Mouse (Mus musculus): ENCODE data around the gene Myo16. TPM values are rescaled to one million over a fixed set of nuclear protein-coding genes. Genes with fewer than 3 reads are reported as not detected.

Gene Myo16
- 3.9 and 5.1 TPM in 2 replicates for polyA plus RNA-seq (2015; fragmentation: Nextera tagmentation; extraction: Ambion mirVana)

DNA sequence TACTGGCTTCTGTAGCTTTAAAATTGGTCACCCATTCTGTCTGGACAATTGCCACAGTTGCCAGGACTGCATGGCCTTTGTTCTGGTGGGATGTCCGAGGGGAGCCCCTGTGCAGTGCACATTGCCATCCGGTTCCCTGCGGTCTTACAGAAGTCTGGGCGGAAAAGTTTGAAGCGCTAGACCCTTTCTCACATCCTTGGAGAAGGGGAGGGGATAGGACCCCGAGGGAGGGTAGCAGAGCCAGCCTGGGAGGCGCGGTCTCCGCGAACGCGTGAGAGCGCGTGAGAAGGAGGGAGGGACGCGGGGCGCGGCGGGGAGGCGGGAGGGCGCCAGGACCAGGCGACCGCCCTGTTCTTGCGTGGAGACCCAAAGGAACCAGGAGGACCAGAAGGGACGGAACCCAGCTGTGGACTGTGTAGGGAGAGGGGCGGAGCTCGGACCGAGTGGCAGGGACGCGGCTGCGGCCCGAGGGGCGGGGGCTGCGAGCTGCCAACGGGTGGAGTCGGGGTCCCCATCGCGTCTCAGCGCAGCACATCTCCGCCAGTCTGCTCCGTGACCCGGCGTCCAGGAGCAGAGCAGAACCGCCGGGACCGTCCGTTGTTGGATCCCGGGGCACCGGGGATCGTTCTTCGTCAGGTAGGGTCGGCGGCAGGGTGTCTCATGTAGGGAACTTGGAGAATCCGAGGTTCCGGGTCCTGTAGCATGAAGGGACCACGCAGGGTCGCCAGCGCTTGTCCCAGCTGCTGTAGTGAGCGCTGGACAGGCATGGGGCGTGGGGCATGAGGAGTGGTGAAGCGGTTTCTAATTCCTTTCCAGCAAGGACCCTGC, at the start of gene Myo16:
TSS of gene Myo16 (plus strand) at position 301 of the 828 bp plus-strand sequence.
- peak within 1 kb of the TSS; percentile 67 for H3K4me2 ChIP-seq
- H3K9ac ChIP-seq, result peak within 1 kb of the TSS; percentile 79
- H3K9me3 ChIP-seq, result no peaks in the 10 kb centered on the region
- H3K27ac ChIP-seq (replicated peaks), result peak within 1 kb of the TSS; percentile 76
- H3K36me3 ChIP-seq, result no peaks in the 10 kb centered on the region
- under 1% methylated on average over 54 of the region's 61 CpGs for WGBS
- peak; percentile 92 for ATAC-seq (ENCODE audit: low read depth)
- H3K27me3 ChIP-seq, result peaks cover 56% of the 10 kb centered on the region
- H3K4me1 ChIP-seq (replicated peaks), result peaks cover 39% of the 10 kb centered on the region
- peak within 1 kb of the TSS; percentile 69 for H3K4me3 ChIP-seq

DNA sequence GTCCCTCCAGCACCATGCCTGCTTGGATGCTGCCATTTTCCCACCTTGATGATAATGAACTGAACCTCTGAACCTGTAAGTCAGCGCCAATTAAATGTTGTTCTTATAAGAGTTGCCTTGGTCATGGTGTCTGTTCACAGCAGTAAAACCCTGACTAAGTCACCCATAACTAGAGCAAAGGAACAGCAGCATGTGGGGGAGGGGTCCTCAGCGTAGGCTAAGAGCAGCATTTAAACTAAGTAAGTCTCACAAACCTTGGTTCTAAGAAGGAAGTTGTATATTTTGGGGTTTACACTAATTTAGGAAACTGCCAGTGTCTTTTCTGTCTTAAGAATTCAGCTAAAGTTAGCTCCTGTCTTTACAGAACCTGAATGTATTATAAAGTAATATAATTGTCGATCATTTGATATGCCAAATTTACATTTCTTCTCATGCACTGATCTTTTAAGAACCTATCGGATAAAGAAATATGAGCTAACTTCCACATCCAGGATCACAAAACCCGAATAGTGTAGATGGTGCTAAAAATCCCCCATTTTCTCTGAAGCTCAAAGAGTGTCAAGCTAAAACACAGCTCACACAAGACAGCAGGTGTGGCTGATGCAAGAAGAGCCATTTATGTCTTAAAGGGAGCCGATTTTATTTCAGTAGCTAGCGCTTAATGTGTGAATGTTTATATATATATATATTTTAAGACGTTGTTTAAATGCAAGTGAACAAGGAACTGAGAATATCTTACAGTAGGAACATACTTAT, 45.0 kb upstream of the Myo16 start:
- H3K4me2 ChIP-seq, result no peak overlapping the region
- no peak overlapping the region for H3K9ac ChIP-seq
- no peaks in the 10 kb centered on the region for H3K36me3 ChIP-seq
- no peak overlapping the region for H3K27ac ChIP-seq (replicated peaks)
- no peak overlapping the region for H3K4me3 ChIP-seq
- WGBS, result 85% methylated on average over 8 of the region's 8 CpGs
- 0 out of 2 replicates have a peak, but pooled peaks cover 6% of the 10 kb centered on the region for H3K4me1 ChIP-seq (replicated peaks)
- H3K27me3 ChIP-seq, result no peaks in the 10 kb centered on the region
- ATAC-seq (ENCODE audit: low read depth), result no peak
- no peaks in the 10 kb centered on the region for H3K9me3 ChIP-seq

DNA sequence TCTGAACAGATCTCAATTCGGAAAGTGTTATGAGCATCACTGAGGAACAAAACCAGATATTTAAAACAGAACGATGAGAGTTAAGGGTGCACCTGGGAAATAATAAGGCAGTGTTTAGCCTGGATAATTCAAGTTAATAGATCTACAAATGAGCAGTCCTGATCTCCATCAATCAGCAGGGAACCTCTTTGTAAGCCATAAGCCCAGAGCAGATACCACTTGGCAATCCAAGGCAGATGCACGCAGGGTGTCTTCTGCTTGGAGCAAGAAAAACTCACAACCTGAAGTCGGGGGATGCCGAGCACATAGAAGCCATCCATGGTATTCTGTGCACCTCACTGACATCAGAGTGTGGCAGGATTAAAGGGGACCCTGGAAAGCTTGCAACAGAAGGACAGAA, 31.0 kb upstream of the Myo16 start:
- peak overlapping the region; percentile 81 for H3K27ac ChIP-seq (replicated peaks)
- no peaks in the 10 kb centered on the region for H3K27me3 ChIP-seq
- peak; percentile 84 for ATAC-seq (ENCODE audit: low read depth)
- peaks cover 21% of the 10 kb centered on the region for H3K4me1 ChIP-seq (replicated peaks)
- no peaks in the 10 kb centered on the region for H3K36me3 ChIP-seq
- H3K4me3 ChIP-seq, result no peak overlapping the region
- H3K9ac ChIP-seq, result no peak overlapping the region
- WGBS, result 54% methylated on average over 5 of the region's 5 CpGs
- H3K4me2 ChIP-seq, result peak overlapping the region; percentile 14; the same call in 1 of the 2 replicates
- no peaks in the 10 kb centered on the region for H3K9me3 ChIP-seq

DNA sequence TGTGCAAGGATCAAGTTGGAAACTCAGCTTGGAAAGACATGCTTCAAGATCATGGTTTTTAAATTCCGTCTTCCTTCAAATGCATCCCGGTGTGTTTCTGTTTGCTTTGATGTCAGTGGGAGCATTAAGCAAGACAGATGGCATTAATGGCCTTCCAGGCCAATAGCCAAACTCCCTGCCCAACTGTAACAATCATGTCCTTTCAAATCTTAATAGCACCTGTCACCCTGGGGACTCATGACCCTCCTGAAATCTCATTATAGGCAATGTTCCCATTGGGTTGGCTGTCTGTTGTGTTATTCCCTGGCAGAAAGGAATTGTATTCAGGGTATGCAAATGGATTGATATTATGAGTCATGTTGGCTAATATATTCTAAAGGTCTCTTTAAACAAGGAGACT, 30.3 kb upstream of the Myo16 start:
- peak overlapping the region; percentile 14; the same call in 1 of the 2 replicates for H3K4me2 ChIP-seq
- peak; percentile 81 for ATAC-seq (ENCODE audit: low read depth)
- no peaks in the 10 kb centered on the region for H3K36me3 ChIP-seq
- WGBS, result 31% methylated on average over 2 of the region's 2 CpGs
- H3K27me3 ChIP-seq, result no peaks in the 10 kb centered on the region
- H3K9me3 ChIP-seq, result no peaks in the 10 kb centered on the region
- peaks cover 21% of the 10 kb centered on the region for H3K4me1 ChIP-seq (replicated peaks)
- no peak overlapping the region for H3K9ac ChIP-seq
- H3K4me3 ChIP-seq, result no peak overlapping the region
- peak overlapping the region; percentile 81 for H3K27ac ChIP-seq (replicated peaks)

DNA sequence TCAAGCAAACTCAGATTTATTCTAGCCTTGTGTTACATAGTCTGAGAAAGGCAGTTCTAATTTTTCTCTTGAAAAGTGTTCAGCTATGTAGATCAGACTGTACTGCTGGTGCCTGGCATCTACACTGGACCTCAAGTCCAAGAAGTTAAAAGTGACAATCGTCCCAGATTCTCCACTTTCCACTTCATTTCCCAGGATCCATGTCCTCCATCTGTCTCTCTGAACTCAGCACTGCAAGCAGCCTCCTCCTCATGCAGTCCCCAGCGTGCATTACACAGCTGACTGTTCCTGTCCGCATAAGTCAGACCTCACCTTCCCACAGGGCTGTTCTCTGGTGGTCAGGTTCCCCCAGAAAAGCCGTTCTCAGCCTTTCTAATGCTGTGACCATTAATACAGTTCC, 28.0 kb upstream of the Myo16 start:
- Histone ChIP-seq H3K9ac (no peak overlapping the region), H3K4me3 (no peak overlapping the region), H3K4me1 (replicated peaks) (peaks cover 29% of the 10 kb centered on the region), H3K36me3 (no peaks in the 10 kb centered on the region), H3K27ac (replicated peaks) (no peak overlapping the region), H3K9me3 (no peaks in the 10 kb centered on the region), H3K27me3 (no peaks in the 10 kb centered on the region), H3K4me2 (no peak overlapping the region)
- ATAC-seq (ENCODE audit: low read depth), result no peak
- WGBS, result 66% methylated on average over 4 of the region's 4 CpGs

DNA sequence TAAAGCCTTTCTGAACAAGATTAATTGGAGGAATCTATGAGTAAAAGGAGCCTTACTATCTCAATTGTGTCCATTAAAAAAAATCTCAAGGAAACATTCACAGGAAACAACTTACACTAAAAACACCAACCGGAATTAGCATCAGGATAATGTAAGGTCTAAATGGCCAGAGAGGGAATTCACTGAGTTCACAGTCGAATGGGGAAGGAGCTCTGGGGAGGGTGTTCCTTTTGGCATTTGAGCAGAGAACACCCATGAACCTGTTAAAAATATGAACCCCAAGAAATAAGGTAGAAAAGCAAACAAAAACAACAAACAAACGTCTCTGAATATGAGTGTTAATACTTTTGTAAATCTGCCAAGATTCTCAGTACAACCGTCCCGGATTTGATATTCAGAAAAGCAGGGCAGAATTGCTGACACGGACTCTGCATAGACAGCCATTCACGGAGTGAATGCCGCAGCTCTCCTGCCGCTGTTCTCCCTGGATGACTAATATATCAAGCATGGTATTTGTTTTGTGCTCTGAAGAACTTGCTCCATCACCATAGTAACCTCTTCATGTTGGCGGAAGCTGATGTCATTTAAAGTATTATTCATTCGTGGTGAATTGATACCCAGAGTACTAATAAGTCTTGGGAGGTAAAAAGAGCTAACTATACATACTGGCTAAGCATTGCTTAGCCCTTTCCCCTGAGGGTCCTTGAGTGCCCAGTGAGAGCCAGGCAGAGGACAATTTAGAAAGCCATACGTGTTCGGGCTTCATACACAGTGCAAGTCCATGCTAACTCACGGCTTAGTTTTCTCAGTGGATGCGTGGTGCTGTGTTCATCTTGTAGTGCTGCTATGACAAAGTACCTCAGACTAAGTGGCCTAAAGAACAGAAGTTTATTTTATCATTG, 22.9 kb upstream of the Myo16 start:
- Histone ChIP-seq H3K27ac (replicated peaks) (0 out of 2 replicates have a peak overlapping the region, but pooled peaks have one; percentile 14), H3K4me3 (no peak overlapping the region), H3K27me3 (no peaks in the 10 kb centered on the region), H3K4me1 (replicated peaks) (peaks cover 15% of the 10 kb centered on the region), H3K9me3 (0 out of 2 replicates have a peak, but pooled peaks cover 3% of the 10 kb centered on the region), H3K9ac (no peak overlapping the region), H3K4me2 (peak overlapping the region; percentile 30; the same call in 1 of the 2 replicates), H3K36me3 (no peaks in the 10 kb centered on the region)
- 35% methylated on average over 15 of the region's 15 CpGs for WGBS
- ATAC-seq (ENCODE audit: low read depth), result peak; percentile 32; the same call in 1 of the 2 replicates

DNA sequence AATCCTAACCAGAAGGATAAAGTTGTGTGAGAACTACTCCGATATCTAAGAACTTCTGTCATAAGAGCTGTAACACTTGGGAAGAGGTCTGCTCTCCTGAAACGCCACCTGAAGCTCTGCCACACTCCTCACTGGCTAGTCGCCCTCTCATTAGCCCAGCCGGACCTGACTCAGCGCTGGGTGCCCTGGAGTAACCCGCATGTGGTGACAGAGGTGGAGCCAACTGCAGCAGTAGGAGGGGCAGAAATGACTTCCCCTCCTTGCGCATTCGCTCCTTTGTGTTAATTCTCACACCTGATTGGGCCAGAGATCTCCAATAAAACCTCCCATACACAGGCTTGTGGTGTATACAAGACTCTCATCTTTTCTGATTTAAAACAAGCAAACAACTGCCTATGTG, 14.2 kb upstream of the Myo16 start:
- peak; percentile 47; the same call in 1 of the 2 replicates for ATAC-seq (ENCODE audit: low read depth)
- Histone ChIP-seq H3K27ac (replicated peaks) (no peak overlapping the region), H3K9me3 (no peaks in the 10 kb centered on the region), H3K4me2 (no peak overlapping the region), H3K4me1 (replicated peaks) (peaks cover 6% of the 10 kb centered on the region; the same call in 1 of the 2 replicates), H3K4me3 (no peak overlapping the region), H3K9ac (no peak overlapping the region), H3K27me3 (peaks cover 2% of the 10 kb centered on the region; the same call in 1 of the 2 replicates), H3K36me3 (no peaks in the 10 kb centered on the region)
- WGBS, result 35% methylated on average over 8 of the region's 8 CpGs

DNA sequence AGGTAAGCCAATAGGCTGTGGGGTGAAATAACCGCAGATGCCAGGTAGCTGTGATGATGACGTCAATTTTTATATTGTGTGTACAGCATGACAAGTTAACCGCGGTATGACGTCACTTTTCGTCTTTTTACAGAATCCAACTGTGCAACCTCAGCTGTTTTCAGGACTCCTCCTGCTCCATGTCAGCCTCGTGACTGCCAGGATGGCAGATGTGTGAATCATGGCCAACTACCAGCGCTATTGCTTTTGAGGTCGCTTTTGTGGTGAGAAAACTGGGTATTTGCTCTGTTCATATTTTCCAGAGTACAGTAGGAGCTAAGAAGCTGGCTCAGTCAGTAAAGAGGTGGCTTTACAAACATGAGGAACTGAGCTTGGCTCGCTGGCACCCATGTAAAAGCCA, 9.8 kb upstream of the Myo16 start:
- 84% methylated on average over 10 of the region's 10 CpGs for WGBS
- Histone ChIP-seq H3K4me2 (no peak overlapping the region), H3K9ac (no peak overlapping the region), H3K36me3 (no peaks in the 10 kb centered on the region), H3K27me3 (peaks cover 17% of the 10 kb centered on the region), H3K4me3 (no peak overlapping the region), H3K9me3 (no peaks in the 10 kb centered on the region), H3K27ac (replicated peaks) (no peak overlapping the region), H3K4me1 (replicated peaks) (0 out of 2 replicates have a peak, but pooled peaks cover 3% of the 10 kb centered on the region)
- ATAC-seq (ENCODE audit: low read depth), result no peak

DNA sequence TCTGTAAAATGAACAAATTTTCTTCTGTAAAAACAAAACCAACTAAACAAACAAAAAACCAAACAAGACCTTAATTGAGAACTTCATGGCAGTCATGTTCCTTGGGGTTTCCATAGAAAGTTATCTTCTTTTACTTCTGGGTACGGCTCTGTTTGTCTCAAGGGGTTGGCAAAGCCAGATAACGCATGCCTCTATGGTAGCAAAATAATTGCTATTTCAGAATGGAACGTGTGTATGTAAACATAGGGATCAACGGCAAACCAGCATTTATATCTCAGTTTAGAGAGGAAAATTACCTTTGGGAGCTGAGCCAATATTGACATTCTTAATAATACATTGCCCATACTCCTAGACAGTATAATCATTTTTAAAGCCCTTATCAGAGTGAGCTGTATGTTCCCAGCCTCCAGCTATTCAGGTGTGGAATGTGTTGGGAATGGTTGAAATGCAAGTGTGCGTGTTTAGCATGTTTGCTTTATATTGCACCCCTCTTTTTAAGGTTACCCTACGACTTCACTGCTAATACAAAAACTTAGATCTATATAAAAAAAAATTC, 1.9 kb upstream of the Myo16 start:
- H3K27me3 ChIP-seq, result peaks cover 64% of the 10 kb centered on the region
- H3K4me1 ChIP-seq (replicated peaks), result peaks cover 34% of the 10 kb centered on the region
- H3K9me3 ChIP-seq, result no peaks in the 10 kb centered on the region
- no peak overlapping the region for H3K27ac ChIP-seq (replicated peaks)
- no peak overlapping the region for H3K4me2 ChIP-seq
- WGBS, result 77% methylated on average over 6 of the region's 6 CpGs
- H3K36me3 ChIP-seq, result no peaks in the 10 kb centered on the region
- H3K4me3 ChIP-seq, result no peak overlapping the region
- ATAC-seq (ENCODE audit: low read depth), result no peak
- no peak overlapping the region for H3K9ac ChIP-seq

DNA sequence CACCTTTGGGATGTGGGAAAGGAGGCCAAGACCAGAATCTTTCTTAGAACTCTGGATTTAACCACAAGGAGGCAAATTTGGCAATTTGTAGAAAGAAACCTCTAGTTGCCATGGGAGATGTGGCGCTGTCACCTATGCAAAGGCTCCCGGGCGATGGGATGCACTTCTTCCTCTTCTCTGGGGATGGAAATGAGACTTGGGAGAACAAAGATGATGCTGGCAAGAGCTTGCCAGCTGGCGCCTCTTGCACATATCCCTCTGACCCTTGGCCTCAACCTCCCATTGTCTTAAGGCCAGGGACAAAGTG, 681 bp downstream of the Myo16 start:
- H3K36me3 ChIP-seq, result no peaks in the 10 kb centered on the region
- H3K9me3 ChIP-seq, result no peaks in the 10 kb centered on the region
- peak overlapping the region; percentile 67 for H3K4me2 ChIP-seq
- H3K27me3 ChIP-seq, result peaks cover 51% of the 10 kb centered on the region
- peak overlapping the region; percentile 69 for H3K4me3 ChIP-seq
- H3K9ac ChIP-seq, result peak overlapping the region; percentile 79
- 10% methylated on average over 4 of the region's 4 CpGs for WGBS
- H3K4me1 ChIP-seq (replicated peaks), result peaks cover 43% of the 10 kb centered on the region
- ATAC-seq (ENCODE audit: low read depth), result 0 out of 2 replicates have a peak, but pooled peaks have one; percentile 12
- peak overlapping the region; percentile 76 for H3K27ac ChIP-seq (replicated peaks)

DNA sequence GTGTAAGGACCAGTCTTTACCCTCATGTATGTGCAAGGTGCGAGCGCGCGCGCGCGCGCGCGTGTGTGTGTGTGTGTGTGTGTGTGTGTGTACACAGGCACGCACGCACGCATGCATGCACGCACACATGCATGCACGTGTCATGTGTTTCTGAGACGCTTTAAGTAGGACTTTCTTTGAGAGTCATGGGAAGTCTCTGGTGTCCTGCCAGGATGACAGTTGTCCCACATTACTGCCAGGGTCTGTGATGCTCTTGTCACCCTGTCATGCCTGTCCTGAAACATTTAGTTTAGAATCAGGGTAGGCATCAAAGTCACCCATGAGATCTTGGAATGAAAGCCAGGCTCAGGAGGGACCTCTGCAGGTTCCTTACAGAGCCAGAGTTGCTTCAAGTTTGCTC, 1.4 kb downstream of the Myo16 start:
- peak overlapping the region; percentile 69 for H3K4me3 ChIP-seq
- no peaks in the 10 kb centered on the region for H3K9me3 ChIP-seq
- H3K9ac ChIP-seq, result peak overlapping the region; percentile 79
- peak overlapping the region; percentile 67 for H3K4me2 ChIP-seq
- ATAC-seq (ENCODE audit: low read depth), result no peak
- no peak overlapping the region for H3K27ac ChIP-seq (replicated peaks)
- peaks cover 44% of the 10 kb centered on the region for H3K27me3 ChIP-seq
- no peaks in the 10 kb centered on the region for H3K36me3 ChIP-seq
- 94% methylated on average over 16 of the region's 16 CpGs for WGBS
- H3K4me1 ChIP-seq (replicated peaks), result peaks cover 43% of the 10 kb centered on the region

Data from neural tube, embryonic 13.5 days (tissue).